Mouse (Mus musculus): ENCODE results near the gene Capn7. TPM values are rescaled to one million over a fixed set of nuclear protein-coding genes. Genes with fewer than 3 reads are reported as not detected.

Capn7 gene
- polyA plus RNA-seq, 1 experiment: 22.8 TPM

DNA sequence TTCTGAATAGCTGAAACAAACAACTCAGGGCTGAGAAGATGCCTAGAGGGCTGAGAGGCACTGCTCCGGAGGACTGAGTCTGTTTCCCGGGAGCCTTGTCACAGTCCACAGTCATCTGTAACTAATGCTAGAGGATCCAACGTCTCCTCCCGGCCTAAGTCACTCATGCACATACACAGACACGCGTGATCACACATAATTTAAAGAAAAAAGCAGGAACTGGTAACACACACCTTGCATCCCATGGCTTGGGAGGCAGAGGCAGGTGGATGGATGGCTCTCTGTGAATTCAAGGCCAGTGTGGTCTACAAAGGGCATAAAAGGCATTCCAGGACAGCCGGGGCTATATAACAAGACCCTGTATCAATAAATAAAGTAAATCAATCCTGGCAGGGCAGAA, 84.5 kb downstream of the Capn7 start:
- Histone ChIP-seq H3K4me3 (ENCODE audit: low read depth, low read length) (no peak overlapping the region), H3K4me1 (ENCODE audit: control insufficient read depth, insufficient read depth, low read length) (no peaks in the 10 kb centered on the region), H3K9me3 (replicated peaks; ENCODE audit: control insufficient read depth, insufficient read depth, low read length, poor library complexity, severe bottlenecking) (peaks cover 4% of the 10 kb centered on the region; the same call in 1 of the 2 replicates), H3K36me3 (ENCODE audit: control insufficient read depth, insufficient read depth, low read length, poor library complexity, severe bottlenecking) (no peaks in the 10 kb centered on the region), H3K27ac (ENCODE audit: insufficient read depth, low read length) (no peak overlapping the region), H3K9ac (ENCODE audit: low read depth, poor library complexity, severe bottlenecking) (no peak overlapping the region), H3K27me3 (ENCODE audit: control insufficient read depth, insufficient read depth, low read length, poor library complexity, severe bottlenecking) (no peaks in the 10 kb centered on the region)
- no peak for TF ChIP-seq POLR2A (IDR thresholded peaks at IDR 0.05; ENCODE audit: insufficient read depth, low read length)
- no peak for TF ChIP-seq EP300 (IDR thresholded peaks at IDR 0.05; ENCODE audit: insufficient read depth, low read depth, low read length)
- no peak for TF ChIP-seq CTCF (IDR thresholded peaks at IDR 0.05; ENCODE audit: low read depth, low read length)

Other genes with a start within 250 kb of the Capn7 start
- 17.1 and 17.2 TPM in 2 replicates for gene Smim4, start 207.7 kb upstream of the Capn7 start, polyA plus RNA-seq (2011; ENCODE audit: insufficient read depth, insufficient read length, low read depth, missing spikeins)
- gene Nt5dc2, start 205.6 kb upstream of the Capn7 start, polyA plus RNA-seq (2011; ENCODE audit: insufficient read depth, insufficient read length, low read depth, missing spikeins): 141 and 173 TPM in 2 replicates
- gene Stab1, start 168.0 kb upstream of the Capn7 start, polyA plus RNA-seq (2011; ENCODE audit: insufficient read depth, insufficient read length, low read depth, missing spikeins): 0.57 and 0.72 TPM in 2 replicates
- 7.6 and 9.5 TPM in 2 replicates for gene Tnnc1, start 128.3 kb upstream of the Capn7 start, polyA plus RNA-seq (2011; ENCODE audit: insufficient read depth, insufficient read length, low read depth, missing spikeins)
- gene Nisch, start 119.7 kb upstream of the Capn7 start, polyA plus RNA-seq (2011; ENCODE audit: insufficient read depth, insufficient read length, low read depth, missing spikeins): 335 and 342 TPM in 2 replicates
- not detected in 2 replicates for gene Sema3g, start 118.8 kb upstream of the Capn7 start, polyA plus RNA-seq (2011; ENCODE audit: insufficient read depth, insufficient read length, low read depth, missing spikeins)
- gene Phf7, start 85.3 kb upstream of the Capn7 start, polyA plus RNA-seq (2011; ENCODE audit: insufficient read depth, insufficient read length, low read depth, missing spikeins): 14.0 and 15.3 TPM in 2 replicates
- gene Bap1, start 85.2 kb upstream of the Capn7 start, polyA plus RNA-seq (2011; ENCODE audit: insufficient read depth, insufficient read length, low read depth, missing spikeins): 42.2 and 44.3 TPM in 2 replicates
- 2.9 and 3.0 TPM in 2 replicates for gene Dnah1, start 12.7 kb upstream of the Capn7 start, polyA plus RNA-seq (2011; ENCODE audit: insufficient read depth, insufficient read length, low read depth, missing spikeins)
- gene Sh3bp5, start 99.4 kb downstream of the Capn7 start, polyA plus RNA-seq (2011; ENCODE audit: insufficient read depth, insufficient read length, low read depth, missing spikeins): 8.6 TPM in 2 replicates
- gene Eaf1, start 157.8 kb downstream of the Capn7 start, polyA plus RNA-seq (2011; ENCODE audit: insufficient read depth, insufficient read length, low read depth, missing spikeins): 42.5 and 46.1 TPM in 2 replicates
- gene Mettl6, start 158.4 kb downstream of the Capn7 start, polyA plus RNA-seq (2011; ENCODE audit: insufficient read depth, insufficient read length, low read depth, missing spikeins): 82.0 and 93.4 TPM in 2 replicates